In the genomic region with DNA sequence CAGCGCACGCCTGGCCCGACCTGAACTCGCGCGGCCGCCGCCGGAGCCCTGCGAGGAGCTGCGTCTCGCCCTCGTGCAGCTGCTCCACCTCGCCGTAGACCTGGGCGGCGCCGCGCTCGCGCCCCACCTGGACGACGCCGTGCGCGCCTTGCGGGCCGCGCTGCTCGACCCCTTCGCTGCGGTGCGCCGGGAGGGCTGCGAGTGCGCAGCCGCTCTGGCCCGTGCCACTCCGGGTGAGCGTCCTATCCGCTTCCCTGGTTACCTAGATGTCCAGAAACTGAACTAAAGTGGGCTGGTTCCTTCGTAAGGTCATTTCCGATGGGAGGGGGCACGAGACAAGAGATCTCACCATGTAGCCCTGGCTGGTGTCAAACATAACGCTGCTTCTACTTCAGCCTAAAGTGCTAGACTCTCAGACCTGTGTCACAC, we compare ENCODE assay signal across 8 mouse cellular contexts. TPM values are rescaled to one million over a fixed set of nuclear protein-coding genes. Genes with fewer than 3 reads are reported as not detected.
A peak's percentile ranks its signal among the peaks of the same experiment; 100 is the strongest.
DNase-seq lines count a peak whose midpoint lies in the region; ATAC-seq and TF ChIP-seq lines count a peak whose summit lies in the region.

No protein-coding gene starts in this region.

- no peaks in the 10 kb centered on the region for H3K27me3 ChIP-seq in heart, adult 2 months (ENCODE audit: control insufficient read depth, insufficient read depth, low read length)
- H3K27me3 ChIP-seq in hindbrain, embryonic 15.5 days, result no peaks in the 10 kb centered on the region
- H3K27me3 ChIP-seq in liver, embryonic 15.5 days, result no peaks in the 10 kb centered on the region

- ATAC-seq in hindbrain, embryonic 15.5 days (ENCODE audit: low FRiP score, low read depth), result peak; percentile 0
- ATAC-seq in liver, embryonic 15.5 days (ENCODE audit: insufficient read depth), result peak; percentile 36
- no peak for ATAC-seq in megakaryocyte-erythroid progenitor cell, adult 5-6 weeks (replicated peaks; ENCODE audit: low FRiP score, low TSS enrichment, poor library complexity, severe bottlenecking)

- H3K4me3 ChIP-seq in heart, adult 2 months, result peak overlapping the region; percentile 68
- peak overlapping the region; percentile 95 for H3K4me3 ChIP-seq in hindbrain, embryonic 15.5 days
- peak overlapping the region; percentile 87 for H3K4me3 ChIP-seq in liver, embryonic 15.5 days (replicated peaks)

- intact Hi-C loops in heart, adult 2 months (cut with DNase I), result no loop called here
- intact Hi-C loops in heart, postnatal 14 days (cut with DNase I), result no loop called here

- DNase-seq in heart, adult 2 months, result peak in 1 of 2 experiments; percentile 31
- DNase-seq in heart, postnatal 14 days, result no peak
- DNase-seq in ES-CJ7 (ENCODE audit: low read depth, low spot score), result peak; percentile 50
- peak; percentile 17 for DNase-seq in embryo, embryonic 10.5 days (ENCODE audit: low spot score)
- peak; percentile 51 for DNase-seq in right cerebral cortex, postnatal 14 days

- no peak for TF ChIP-seq EP300 in heart, adult 2 months (IDR thresholded peaks at IDR 0.05; ENCODE audit: insufficient read depth, low read depth, low read length)

- no peaks in the 10 kb centered on the region for H3K9me3 ChIP-seq in hindbrain, embryonic 15.5 days
- H3K9me3 ChIP-seq in liver, embryonic 15.5 days (replicated peaks), result no peaks in the 10 kb centered on the region

- TF ChIP-seq POLR2A in heart, adult 2 months (IDR thresholded peaks at IDR 0.05; ENCODE audit: insufficient read depth, low read depth, low read length), result no peak

- H3K9ac ChIP-seq in heart, adult 2 months (ENCODE audit: low read depth, low read length), result peak overlapping the region; percentile 73
- H3K9ac ChIP-seq in hindbrain, embryonic 15.5 days, result peak overlapping the region; percentile 66
- peak overlapping the region; percentile 71 for H3K9ac ChIP-seq in liver, embryonic 15.5 days

- no peaks in the 10 kb centered on the region for H3K36me3 ChIP-seq in heart, adult 2 months (ENCODE audit: control insufficient read depth, insufficient read depth, low read length)
- H3K36me3 ChIP-seq in hindbrain, embryonic 15.5 days, result peaks cover 25% of the 10 kb centered on the region
- H3K36me3 ChIP-seq in liver, embryonic 15.5 days (replicated peaks), result peaks cover 31% of the 10 kb centered on the region; the same call in 1 of the 2 replicates

- no peak overlapping the region for H3K27ac ChIP-seq in heart, adult 2 months
- peak overlapping the region; percentile 73 for H3K27ac ChIP-seq in hindbrain, embryonic 15.5 days (replicated peaks)
- peak overlapping the region; percentile 72 for H3K27ac ChIP-seq in liver, embryonic 15.5 days (replicated peaks)

- no peaks in the 10 kb centered on the region for H3K4me1 ChIP-seq in heart, adult 2 months (ENCODE audit: control insufficient read depth, insufficient read depth, low read length)
- peaks cover 29% of the 10 kb centered on the region for H3K4me1 ChIP-seq in hindbrain, embryonic 15.5 days (replicated peaks)
- peaks cover 24% of the 10 kb centered on the region for H3K4me1 ChIP-seq in liver, embryonic 15.5 days (replicated peaks)

- TF ChIP-seq CTCF in heart, adult 2 months (IDR thresholded peaks at IDR 0.05), result no peak

- H3K4me2 ChIP-seq in hindbrain, embryonic 15.5 days, result peak overlapping the region; percentile 80
- H3K4me2 ChIP-seq in liver, embryonic 15.5 days, result peak overlapping the region; percentile 95

- no peaks in the 10 kb centered on the region for H3K79me2 ChIP-seq in heart, adult 2 months (replicated peaks; ENCODE audit: control insufficient read depth, insufficient read depth, low read length)

- WGBS in heart, adult 2 months, result under 1% methylated on average over 45 of the region's 45 CpGs
- under 1% methylated on average over 45 of the region's 45 CpGs for WGBS in hindbrain, embryonic 15.5 days
- WGBS in liver, embryonic 15.5 days (ENCODE audit: insufficient replicate concordance), result under 1% methylated on average over 45 of the region's 45 CpGs

RNA-seq across cellular contexts. Expression of a gene that starts 0.6 kb away (rescaled TPM):
- 10 to 100 TPM; 16.1 to 16.7 TPM for total RNA-seq in heart, adult 2 months (2021)
- 12.1 and 12.2 TPM in 2 replicates for polyA plus RNA-seq in heart, adult 2 months (2012; rRNA removed)
- total RNA-seq in heart, postnatal 14 days (2021), result 10 to 100 TPM; 14.7 to 16.8 TPM
- polyA plus RNA-seq in hindbrain, embryonic 15.5 days (2015; fragmentation: Nextera tagmentation; extraction: Ambion mirVana), result 3.8 and 6.1 TPM in 2 replicates
- 2.4 and 2.5 TPM in 2 replicates for polyA plus RNA-seq in liver, embryonic 15.5 days (2015; fragmentation: Nextera tagmentation; extraction: Ambion mirVana)
- 21.5 and 23.3 TPM in 2 replicates for total RNA-seq in megakaryocyte-erythroid progenitor cell, adult 5-6 weeks (2014; fragmentation: Nextera tagmentation)
- total RNA-seq in megakaryocyte-erythroid progenitor cell, adult 5-6 weeks (2017), result 8.3 and 9.5 TPM in 2 replicates

RNA-seq across cellular contexts. Expression of a gene that starts 0.8 kb away (rescaled TPM):
- total RNA-seq in heart, adult 2 months (2021), result 1 to 10 TPM; 1.4 to 1.5 TPM
- polyA plus RNA-seq in heart, adult 2 months (2012; rRNA removed), result 2.0 and 2.8 TPM in 2 replicates
- 1 to 10 TPM; 1.5 to 2.1 TPM for total RNA-seq in heart, postnatal 14 days (2021)
- polyA plus RNA-seq in hindbrain, embryonic 15.5 days (2015; fragmentation: Nextera tagmentation; extraction: Ambion mirVana), result 284 and 294 TPM in 2 replicates
- 1.0 and 1.1 TPM in 2 replicates for polyA plus RNA-seq in liver, embryonic 15.5 days (2015; fragmentation: Nextera tagmentation; extraction: Ambion mirVana)
- 3.1 TPM in 1 of 2 replicates, not detected in the other for total RNA-seq in megakaryocyte-erythroid progenitor cell, adult 5-6 weeks (2014; fragmentation: Nextera tagmentation)
- total RNA-seq in megakaryocyte-erythroid progenitor cell, adult 5-6 weeks (2017), result not detected in 2 replicates

RNA-seq across cellular contexts. Expression of a gene that starts 49.8 kb away (rescaled TPM):
- 10 to 100 TPM; 45.9 to 50.3 TPM for total RNA-seq in heart, adult 2 months (2021)
- polyA plus RNA-seq in heart, adult 2 months (2012; rRNA removed), result 34.1 and 50.8 TPM in 2 replicates
- 10 to 100 TPM; 44.7 to 49.5 TPM for total RNA-seq in heart, postnatal 14 days (2021)
- 40.8 and 45.3 TPM in 2 replicates for polyA plus RNA-seq in hindbrain, embryonic 15.5 days (2015; fragmentation: Nextera tagmentation; extraction: Ambion mirVana)
- polyA plus RNA-seq in liver, embryonic 15.5 days (2015; fragmentation: Nextera tagmentation; extraction: Ambion mirVana), result 20.0 and 21.9 TPM in 2 replicates
- total RNA-seq in megakaryocyte-erythroid progenitor cell, adult 5-6 weeks (2014; fragmentation: Nextera tagmentation), result 89.3 and 93.2 TPM in 2 replicates
- total RNA-seq in megakaryocyte-erythroid progenitor cell, adult 5-6 weeks (2017), result 72.3 and 92.9 TPM in 2 replicates

Comparison
In these comparisons a context has a peak if more than half of its experiments do, and no peak if none do; other contexts are left out.
1. DNase-seq: peak in ES-CJ7 (single experiment), embryo, embryonic 10.5 days (single experiment) and right cerebral cortex, postnatal 14 days (single experiment); none in heart, postnatal 14 days (0 of 2).
2. Peak in every context shown above with its lines, with median percentiles within 50 percentile points of each other: H3K4me3 ChIP-seq and H3K9ac ChIP-seq.